Mouse (Mus musculus): ENCODE data around the gene Syne2.
A peak's percentile ranks its signal among the peaks of the same experiment; 100 is the strongest.

Gene Syne2

GRCm38 (mm10) chr12:75829616-75830015, 11.7 kb downstream of the Syne2 start:
- DNase-seq (ENCODE audit: low read depth), result no peak

DNA sequence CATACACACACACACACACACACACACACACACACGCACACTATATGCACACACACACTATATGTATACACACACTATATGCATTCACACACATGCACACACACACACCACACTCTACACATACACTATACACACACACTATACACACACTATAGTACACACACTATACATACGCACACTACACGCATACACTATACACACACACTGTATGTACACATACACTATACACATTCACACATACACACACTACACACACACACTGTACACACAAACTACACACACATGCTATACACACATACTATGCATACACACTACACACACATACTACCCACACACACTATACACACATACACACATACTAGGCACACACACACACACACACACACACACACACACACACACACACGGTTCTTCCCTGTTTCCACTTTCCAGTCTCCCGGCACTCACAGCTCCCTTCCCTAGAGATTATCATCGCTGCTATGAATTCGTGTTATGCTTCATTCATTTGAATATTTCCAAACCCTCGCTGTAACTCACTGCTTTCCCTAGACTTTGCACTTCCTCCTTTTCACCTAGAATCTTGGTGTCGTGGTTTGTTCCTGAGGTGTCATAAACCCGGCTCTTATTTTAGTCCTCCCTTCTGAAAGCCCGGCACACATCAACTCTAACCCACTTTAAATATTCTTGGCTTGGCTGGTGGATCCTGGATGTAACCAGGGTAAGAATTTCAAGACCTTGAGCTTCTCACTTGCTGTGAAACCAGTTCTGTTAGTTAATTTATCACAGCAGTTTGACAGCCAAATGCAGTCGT, 15.4 kb downstream of the Syne2 start:
- DNase-seq (ENCODE audit: low read depth), result peak; percentile 61

- no peak for DNase-seq (ENCODE audit: low read depth)
Observed at GRCm38 (mm10) chr12:75833960-75834729, 16.2 kb downstream of the Syne2 start.

GRCm38 (mm10) chr12:75836524-75836962, 18.6 kb downstream of the Syne2 start:
- DNase-seq (ENCODE audit: low read depth), result no peak

DNA sequence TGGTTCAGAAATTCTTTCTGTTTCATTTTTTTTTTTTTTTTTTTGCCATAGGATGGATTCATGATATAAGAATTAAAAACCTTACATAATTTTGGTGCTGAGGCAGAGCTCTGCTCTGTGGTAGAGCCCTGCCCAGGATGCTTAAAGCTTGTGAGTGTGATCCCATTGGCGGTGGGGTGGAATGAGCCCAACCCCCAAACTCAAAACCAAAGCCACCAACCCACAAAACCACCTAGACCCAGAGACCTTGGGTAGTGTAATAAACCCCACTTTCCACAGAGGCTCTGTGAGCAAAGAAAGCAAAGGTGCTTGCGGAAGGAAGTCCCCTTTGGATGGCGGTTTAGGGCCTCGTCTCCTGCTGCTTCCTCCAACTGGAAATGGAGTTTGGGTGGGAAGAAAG, 19.5 kb downstream of the Syne2 start:
- peak; percentile 78 for DNase-seq (ENCODE audit: low read depth)

GRCm38 (mm10) chr12:75839083-75839736, 21.3 kb downstream of the Syne2 start:
- DNase-seq (ENCODE audit: low read depth), result no peak

GRCm38 (mm10) chr12:75841183-75841582, 23.2 kb downstream of the Syne2 start:
- DNase-seq (ENCODE audit: low read depth), result no peak

DNA sequence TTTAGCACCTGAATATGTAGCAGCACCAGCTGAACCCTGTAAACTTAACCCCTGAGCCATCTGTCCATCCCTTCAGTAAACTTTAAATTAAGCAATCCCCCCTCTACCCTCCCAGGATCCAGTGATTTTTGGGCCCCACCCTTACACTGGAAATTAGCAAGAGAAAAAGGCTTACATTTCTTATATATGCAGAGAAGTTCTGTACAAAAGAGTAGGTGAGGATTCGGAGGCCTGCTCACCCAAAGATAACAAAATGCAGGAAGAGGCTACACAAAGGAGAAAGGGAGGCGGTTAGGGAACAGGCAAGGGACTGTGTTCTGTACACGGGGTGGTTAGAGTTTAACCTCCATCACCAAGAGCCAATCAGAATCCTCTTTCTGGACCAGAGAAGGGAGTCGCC, 26.4 kb downstream of the Syne2 start:
- DNase-seq (ENCODE audit: low read depth), result no peak

DNA sequence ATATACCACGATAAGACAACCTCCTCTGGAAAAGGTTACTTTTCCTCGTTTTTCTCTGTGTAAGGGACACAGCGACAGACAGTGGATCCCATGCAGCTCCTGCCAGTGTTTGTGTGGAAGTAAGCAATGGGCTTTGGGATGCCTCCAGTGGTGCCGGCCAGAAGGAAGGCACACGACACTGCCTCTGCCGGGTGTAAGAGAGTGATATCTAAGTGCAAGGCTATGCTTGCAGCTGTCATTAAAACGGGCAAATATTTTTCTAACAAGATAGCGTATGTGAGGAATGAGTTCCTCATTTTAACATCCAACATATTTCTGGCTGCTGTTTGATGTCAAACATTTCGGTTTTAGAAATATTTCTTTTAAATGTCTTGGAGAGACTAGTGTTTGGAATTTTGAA, 27.1 kb downstream of the Syne2 start:
- DNase-seq (ENCODE audit: low read depth), result no peak

DNA sequence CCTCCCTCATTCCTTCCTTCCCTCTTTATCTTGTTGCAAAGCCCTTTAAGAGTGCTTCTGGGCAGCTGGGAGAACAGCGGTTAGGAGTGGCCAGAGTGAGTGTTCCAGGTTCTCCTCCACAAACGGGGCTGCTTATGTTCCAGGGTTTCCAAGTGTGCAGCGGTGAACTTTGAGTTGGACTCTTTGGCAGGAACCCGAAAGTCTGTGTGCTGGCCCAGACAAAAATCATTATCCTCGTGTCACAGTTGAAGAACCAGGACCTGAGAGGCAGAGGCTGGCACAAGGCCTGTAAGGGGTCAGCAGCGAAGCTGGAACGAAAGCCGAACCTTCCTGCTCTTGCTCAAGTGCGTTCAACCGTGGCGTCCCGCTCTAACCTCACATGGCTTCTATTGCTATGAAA, 28.6 kb downstream of the Syne2 start:
- no peak for DNase-seq (ENCODE audit: low read depth)

DNA sequence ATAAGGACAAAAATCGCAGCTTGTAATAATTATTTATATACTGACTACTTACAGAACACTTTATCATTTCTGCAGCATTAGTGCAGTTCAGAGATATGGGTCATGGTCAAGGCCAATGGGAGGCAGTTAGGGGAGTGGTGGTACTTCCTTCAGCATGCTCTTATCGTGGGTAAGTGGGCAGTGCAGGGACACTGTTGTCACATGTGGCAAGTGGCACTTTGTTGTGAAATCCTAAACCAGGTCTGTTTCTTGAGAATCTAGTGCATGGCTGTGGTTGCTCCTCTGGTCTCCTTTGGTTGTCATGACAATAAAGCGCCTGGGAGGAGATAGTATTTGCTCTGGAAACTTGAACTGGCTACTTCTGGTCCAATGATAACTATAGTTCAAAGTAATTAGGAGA, 32.3 kb downstream of the Syne2 start:
- DNase-seq (ENCODE audit: low read depth), result peak; percentile 85

GRCm38 (mm10) chr12:75851481-75851880, 33.5 kb downstream of the Syne2 start:
- peak; percentile 80 for DNase-seq (ENCODE audit: low read depth)

GRCm38 (mm10) chr12:75852384-75852783, 34.5 kb downstream of the Syne2 start:
- DNase-seq (ENCODE audit: low read depth), result no peak

DNA sequence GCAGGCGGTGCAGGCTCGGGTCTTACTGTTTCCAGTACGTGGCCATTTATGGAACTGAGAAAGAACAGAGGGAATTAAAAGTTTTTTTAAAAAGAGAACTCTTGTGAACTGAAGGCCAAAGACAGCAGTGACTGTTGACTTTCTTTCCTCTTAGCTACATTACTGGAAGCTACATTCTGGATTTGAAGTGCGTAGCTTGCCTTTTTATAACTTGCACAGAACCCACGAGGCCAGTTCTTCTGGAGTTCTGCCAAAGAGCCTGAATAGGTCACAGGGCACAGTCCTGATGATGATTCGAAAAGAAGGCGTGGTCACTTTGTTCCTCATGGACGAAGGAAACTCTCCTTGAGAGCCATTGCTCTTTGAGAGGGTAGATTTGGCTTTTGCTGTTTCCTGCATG, 35.6 kb downstream of the Syne2 start:
- peak; percentile 84 for DNase-seq (ENCODE audit: low read depth)

DNA sequence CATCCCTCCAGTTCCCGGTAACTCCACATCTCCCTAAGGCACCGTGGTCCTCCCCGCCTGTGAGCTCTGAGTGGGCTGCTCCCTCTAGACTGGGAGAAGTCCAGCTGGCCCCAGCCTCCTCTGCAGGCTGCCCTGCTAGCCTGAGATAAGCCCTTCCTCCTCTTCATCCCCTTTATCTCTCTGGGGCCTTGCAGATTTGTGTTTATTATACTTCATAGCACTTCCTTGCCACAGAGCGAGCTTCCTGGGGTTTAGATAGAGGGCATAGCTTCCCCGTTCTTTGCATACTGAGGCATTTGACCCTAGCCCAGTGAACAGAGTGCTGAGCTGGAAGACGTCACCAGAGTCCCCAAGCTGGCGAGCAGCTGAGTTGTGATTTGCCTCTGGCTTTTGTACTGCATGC, 37.1 kb downstream of the Syne2 start:
- DNase-seq (ENCODE audit: low read depth), result peak; percentile 94

GRCm38 (mm10) chr12:75855621-75856020, 37.7 kb downstream of the Syne2 start:
- DNase-seq (ENCODE audit: low read depth), result no peak

- DNase-seq (ENCODE audit: low read depth), result peak; percentile 89
Observed at GRCm38 (mm10) chr12:75856096-75856868, 38.3 kb downstream of the Syne2 start.

GRCm38 (mm10) chr12:75859936-75860335, 42.0 kb downstream of the Syne2 start:
- DNase-seq (ENCODE audit: low read depth), result no peak

DNA sequence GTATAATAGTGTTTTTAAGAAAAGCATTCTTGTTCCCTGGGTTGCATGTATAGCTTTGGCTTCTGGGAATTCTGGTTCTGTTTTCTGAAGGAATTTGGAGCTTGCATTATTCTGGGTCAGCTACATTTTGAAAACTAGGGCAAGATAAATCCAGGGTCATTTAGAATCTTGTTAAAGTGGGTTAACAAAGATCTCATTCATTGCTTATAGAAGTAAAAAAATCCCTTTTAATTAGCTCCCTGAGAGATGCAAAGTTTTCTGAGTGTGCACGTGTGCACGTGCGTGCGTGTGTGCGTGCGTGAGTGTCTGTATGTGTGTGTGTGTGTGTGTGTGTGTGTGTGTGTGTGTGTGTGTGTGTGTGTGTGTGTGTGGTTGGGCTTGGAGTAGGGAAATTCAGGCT, 42.9 kb downstream of the Syne2 start:
- DNase-seq (ENCODE audit: low read depth), result no peak

DNA sequence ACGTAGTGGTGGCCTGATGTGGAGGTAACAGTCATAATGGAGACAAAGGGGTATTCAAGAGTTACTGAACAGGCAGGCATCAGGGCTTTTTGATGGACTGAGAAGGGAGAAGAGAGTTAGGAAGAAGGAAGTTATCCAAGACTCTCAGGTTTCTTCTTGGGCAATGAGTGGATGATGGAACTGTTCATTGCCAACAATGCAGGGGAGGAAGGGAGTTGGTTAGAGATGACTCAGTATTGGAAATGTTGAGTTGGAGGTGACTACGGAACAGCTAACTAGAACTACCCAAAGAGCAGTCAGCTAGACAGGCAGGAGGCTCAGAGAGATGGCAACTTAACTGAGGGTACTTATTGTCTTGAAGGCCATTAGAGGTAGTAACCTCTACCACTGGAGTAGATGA, 47.2 kb downstream of the Syne2 start:
- peak; percentile 58 for DNase-seq (ENCODE audit: low read depth)

DNA sequence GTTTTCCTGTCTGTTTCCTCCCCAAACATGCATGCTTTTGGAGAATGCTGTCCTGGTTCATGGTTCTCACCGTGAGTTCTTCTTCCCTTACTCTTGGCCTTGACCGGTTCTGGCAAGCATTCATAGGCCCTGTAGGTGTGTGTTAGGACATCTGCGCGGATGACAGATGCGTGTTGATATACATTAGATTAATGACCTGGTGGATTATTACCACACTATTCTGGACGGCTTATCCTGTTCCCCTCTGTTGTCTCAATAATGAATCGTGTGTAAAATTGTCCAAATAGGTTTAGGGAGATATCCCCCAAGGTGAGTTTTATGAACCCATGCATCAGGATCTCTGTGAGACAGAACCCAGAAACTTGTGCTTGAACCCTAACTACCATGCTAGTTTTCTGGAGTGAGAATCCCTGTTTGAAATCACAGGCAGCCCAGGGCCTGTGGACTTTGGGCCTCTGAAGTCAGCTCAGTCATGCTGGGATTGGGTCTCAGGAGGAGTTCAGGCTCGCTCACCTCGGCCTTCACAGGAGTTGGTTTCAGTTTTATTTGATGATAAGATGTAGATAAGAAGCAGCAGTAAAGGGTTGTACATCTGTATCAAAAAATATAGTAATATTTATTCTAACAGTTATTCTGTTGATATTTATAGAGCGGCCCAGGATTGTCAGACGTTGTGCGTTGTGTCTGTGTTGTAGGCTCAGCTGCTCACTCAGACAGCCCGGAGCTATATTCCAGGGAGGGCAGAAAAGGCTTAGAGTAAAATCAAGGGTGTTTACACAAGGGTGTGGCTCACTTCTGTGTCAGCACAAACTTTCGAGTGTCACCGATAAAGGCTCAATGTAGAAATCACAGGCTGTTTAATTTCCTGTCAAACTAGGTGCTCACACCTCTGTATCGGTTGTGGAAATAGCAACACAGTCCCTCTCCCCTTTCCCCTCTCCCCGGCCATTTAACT, 48.8 kb downstream of the Syne2 start:
- no peak for DNase-seq (ENCODE audit: low read depth)
